Mouse (Mus musculus) spleen, adult 2 months (tissue): ENCODE data around the gene Ces2c. TPM values are rescaled to one million over a fixed set of nuclear protein-coding genes. Genes with fewer than 3 reads are reported as not detected.
"Not testable (repeated sequence)": the region's sequence is repeated elsewhere in the genome, so short reads cannot be mapped to it uniquely, and the experiment has no call there.

Source experiments
- DNase-seq, 2 experiments: peaks; one replicate each; pipeline versions ENCODE4 v3.0.0 to v3.0.0-alpha.2; 2012 to 2021; ENCODE audit warnings: low spot score in 2 of 2, low read depth in 1 of 2
- H3K27ac ChIP-seq: fragments of 200-500 bp; 2 replicates; pipeline ENCODE4 v1.5.1; 2012; ENCODE audit warnings: low read length, inconsistent platforms; ENCODE audit not compliant: insufficient read depth
- H3K27me3 ChIP-seq: fragments of 200-500 bp; 2 replicates; pipeline ENCODE4 v1.6.1; 2012; ENCODE audit warnings: mild to moderate bottlenecking, moderate library complexity, low read length, inconsistent platforms; ENCODE audit not compliant: control insufficient read depth, insufficient read depth
- H3K36me3 ChIP-seq: fragments of 200-500 bp; 2 replicates; pipeline ENCODE4 v1.6.1; 2012; ENCODE audit warnings: mild to moderate bottlenecking, low read length, inconsistent platforms; ENCODE audit not compliant: control insufficient read depth, insufficient read depth
- H3K4me1 ChIP-seq: fragments of 200-500 bp; 2 replicates; pipeline ENCODE4 v1.6.1; 2011; ENCODE audit warnings: inconsistent platforms; ENCODE audit not compliant: control insufficient read depth, insufficient read depth, insufficient read length
- H3K4me3 ChIP-seq: fragments of 200-500 bp; 2 replicates; pipeline ENCODE4 v1.5.1; 2011; ENCODE audit warnings: mild to moderate bottlenecking, inconsistent platforms; ENCODE audit not compliant: insufficient read depth, insufficient read length; ENCODE audit errors: extremely low read depth
- CTCF ChIP-seq: fragments of 200-500 bp; IDR thresholded peaks from 2 replicates; pipeline ENCODE4 v1.5.1; 2011; ENCODE audit warnings: mild to moderate bottlenecking, inconsistent platforms; ENCODE audit not compliant: insufficient read depth, insufficient read length, insufficient replicate concordance; ENCODE audit errors: extremely low read depth
- POLR2A ChIP-seq: fragments of 200-500 bp; IDR thresholded peaks from 2 replicates; pipeline ENCODE4 v1.6.1; 2011; ENCODE audit warnings: low read depth, low read length, inconsistent platforms
- WGBS: fragments of 180-500 bp; shearing (Covaris S2); methylation state at CpG from one replicate; pipeline ENCODE4 v1.1.7; 2018; 5-methylcytosine and 5-hydroxymethylcytosine counted together
- polyA plus RNA-seq: library from polyadenylated mRNA; depleted of rRNA; stranded (reverse); fragments of >200 nt; gene quantifications from 2 replicates; pipeline ENCODE4 v1.2.3, GENCODE M21; 2012; rRNA removed

Gene Ces2c
- polyA plus RNA-seq, 1 experiment = 0.84 TPM

- H3K4me3 ChIP-seq = no peak within 1 kb of the TSS
- 43% methylated on average over 5 of the region's 5 CpGs for WGBS
- no peak within 1 kb of the TSS for H3K27ac ChIP-seq
Measured at GRCm38 (mm10) chr8:104831440-104831839, 15.4 kb upstream of the Ces2c start, which contains the start of gene Ces2b. Ces2b (plus strand) TSS chr8:104831572.

GRCm38 (mm10) chr8:104841360-104842078, 5.3 kb upstream of the Ces2c start:
- Histone ChIP-seq H3K4me3 (no peak overlapping the region), H3K27me3 (no peaks in the 10 kb centered on the region), H3K4me1 (no peaks in the 10 kb centered on the region), H3K27ac (no peak overlapping the region), H3K36me3 (no peaks in the 10 kb centered on the region)
- WGBS = 73% methylated on average over 3 of the region's 3 CpGs
- no peak for TF ChIP-seq POLR2A
- no peak for TF ChIP-seq CTCF
- DNase-seq = no peak

More at GRCm38 (mm10) chr8:104831440-104831839, 15.4 kb upstream of the Ces2c start, which contains the start of gene Ces2b:
- DNase-seq = no peak
- H3K36me3 ChIP-seq = no peaks in the 10 kb centered on the region
- TF ChIP-seq CTCF (no peak), POLR2A (no peak)
- no peaks in the 10 kb centered on the region for H3K27me3 ChIP-seq
- no peaks in the 10 kb centered on the region for H3K4me1 ChIP-seq

DNA sequence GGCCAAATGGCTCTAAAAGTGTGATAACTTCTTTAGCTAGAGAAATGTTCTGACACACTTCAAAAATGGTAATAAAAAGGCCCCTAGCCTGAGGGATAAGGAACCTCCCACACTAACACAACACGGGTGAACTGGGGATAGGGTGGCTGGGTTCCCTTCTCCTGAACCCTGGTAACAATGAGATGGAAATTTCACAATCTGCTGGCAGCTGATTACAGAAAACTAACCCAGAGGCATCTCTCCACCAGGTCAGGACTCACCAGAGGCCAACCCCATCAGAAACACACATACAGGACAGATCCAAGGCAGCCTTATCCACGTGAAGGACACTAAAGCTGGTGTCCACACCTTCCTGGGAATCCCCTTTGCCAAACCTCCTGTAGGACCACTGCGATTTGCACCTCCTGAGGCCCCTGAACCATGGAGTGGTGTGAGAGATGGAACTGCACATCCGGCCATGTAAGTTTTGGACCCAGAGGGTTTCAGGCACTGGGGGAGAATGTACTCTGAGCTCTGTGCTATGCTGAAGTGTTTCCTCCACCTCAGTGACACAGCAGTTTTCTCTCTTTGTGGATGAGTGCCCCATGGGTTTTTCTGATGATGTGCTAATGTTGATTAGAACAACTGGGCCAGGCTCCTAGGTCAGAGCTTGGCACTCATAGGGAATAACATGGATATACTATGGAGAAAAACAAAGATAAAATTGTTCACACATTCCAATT, 1.0 kb downstream of the Ces2c start:
- Histone ChIP-seq H3K4me1 (no peaks in the 10 kb centered on the region), H3K27ac (no peak overlapping the region)
- no peak for DNase-seq

DNA sequence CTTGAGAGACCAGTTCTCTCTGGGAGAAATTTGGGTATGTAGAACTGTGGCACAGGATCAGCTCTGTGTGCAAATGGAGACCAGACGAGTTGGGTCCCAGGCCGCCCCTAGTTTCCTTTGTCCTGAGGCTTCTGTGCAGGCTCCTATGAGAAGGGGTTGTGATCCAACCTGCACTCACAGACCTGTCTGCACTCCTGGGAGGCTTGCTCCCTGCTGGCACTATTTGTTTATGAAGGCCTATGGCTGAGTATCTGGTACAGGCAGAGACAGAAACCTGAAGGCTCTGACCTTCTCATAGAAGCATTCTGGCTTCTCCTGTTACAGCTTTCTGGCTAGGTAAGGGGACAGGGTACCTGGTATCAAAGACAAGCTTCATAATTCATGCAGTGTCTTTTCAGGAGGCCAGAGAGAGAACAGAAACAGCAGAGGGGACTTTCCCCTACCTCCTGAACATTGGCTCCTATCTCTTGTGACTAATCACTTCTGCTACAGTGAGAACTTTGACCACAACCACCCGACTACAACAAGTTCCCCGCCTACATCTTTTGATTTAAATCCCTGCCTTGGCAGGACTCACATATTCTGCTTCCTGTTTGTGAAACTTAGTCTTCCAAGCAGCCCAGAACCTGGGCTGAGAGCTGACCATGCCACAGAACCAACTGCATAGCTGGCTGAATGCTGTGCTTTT, 20.1 kb downstream of the Ces2c start:
- DNase-seq, H3K27ac ChIP-seq, H3K4me1 ChIP-seq, H3K36me3 ChIP-seq, H3K27me3 ChIP-seq, H3K4me3 ChIP-seq: not testable (repeated sequence)
- WGBS = no CpG with 5 or more reads among the region's 4 CpGs

More for the DNA sequence above, 1.0 kb downstream of the Ces2c start:
- Histone ChIP-seq H3K27me3 (no peaks in the 10 kb centered on the region), H3K4me3 (no peak overlapping the region), H3K36me3 (no peaks in the 10 kb centered on the region)
- no peak for TF ChIP-seq CTCF
- TF ChIP-seq POLR2A = no peak
- WGBS = 67% methylated on average over 4 of the region's 4 CpGs

DNA sequence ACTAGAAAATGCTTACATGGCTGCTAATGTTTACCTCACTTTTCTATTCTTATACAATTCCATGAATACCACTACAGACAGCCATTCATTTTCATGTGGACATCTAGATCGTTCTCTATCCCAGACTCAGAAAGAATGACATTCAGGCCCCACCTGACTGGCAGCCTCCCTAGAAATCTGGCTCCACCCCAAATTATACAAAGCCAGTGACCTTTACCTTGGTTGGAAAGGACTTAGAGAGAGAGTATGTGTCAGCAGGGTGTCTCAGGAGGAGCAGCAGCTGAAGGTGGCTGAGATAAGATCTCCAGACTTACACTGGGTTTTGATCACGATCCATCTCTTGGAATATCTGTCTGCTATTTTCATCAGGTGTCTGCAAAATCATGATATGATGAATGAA, 22.0 kb downstream of the Ces2c start:
- not testable (repeated sequence) for H3K36me3 ChIP-seq, H3K4me3 ChIP-seq, H3K27me3 ChIP-seq, H3K4me1 ChIP-seq, DNase-seq, H3K27ac ChIP-seq
- WGBS = no CpG with 5 or more reads among the region's 2 CpGs

DNA sequence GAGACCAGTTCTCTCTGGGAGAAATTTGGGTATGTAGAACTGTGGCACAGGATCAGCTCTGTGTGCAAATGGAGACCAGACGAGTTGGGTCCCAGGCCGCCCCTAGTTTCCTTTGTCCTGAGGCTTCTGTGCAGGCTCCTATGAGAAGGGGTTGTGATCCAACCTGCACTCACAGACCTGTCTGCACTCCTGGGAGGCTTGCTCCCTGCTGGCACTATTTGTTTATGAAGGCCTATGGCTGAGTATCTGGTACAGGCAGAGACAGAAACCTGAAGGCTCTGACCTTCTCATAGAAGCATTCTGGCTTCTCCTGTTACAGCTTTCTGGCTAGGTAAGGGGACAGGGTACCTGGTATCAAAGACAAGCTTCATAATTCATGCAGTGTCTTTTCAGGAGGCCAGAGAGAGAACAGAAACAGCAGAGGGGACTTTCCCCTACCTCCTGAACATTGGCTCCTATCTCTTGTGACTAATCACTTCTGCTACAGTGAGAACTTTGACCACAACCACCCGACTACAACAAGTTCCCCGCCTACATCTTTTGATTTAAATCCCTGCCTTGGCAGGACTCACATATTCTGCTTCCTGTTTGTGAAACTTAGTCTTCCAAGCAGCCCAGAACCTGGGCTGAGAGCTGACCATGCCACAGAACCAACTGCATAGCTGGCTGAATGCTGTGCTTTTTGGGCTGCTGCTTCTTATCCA, 39.5 kb downstream of the Ces2c start:
- not testable (repeated sequence) for H3K4me1 ChIP-seq, H3K4me3 ChIP-seq, H3K27ac ChIP-seq, DNase-seq, H3K36me3 ChIP-seq, H3K27me3 ChIP-seq
- no CpG with 5 or more reads among the region's 4 CpGs for WGBS

DNA sequence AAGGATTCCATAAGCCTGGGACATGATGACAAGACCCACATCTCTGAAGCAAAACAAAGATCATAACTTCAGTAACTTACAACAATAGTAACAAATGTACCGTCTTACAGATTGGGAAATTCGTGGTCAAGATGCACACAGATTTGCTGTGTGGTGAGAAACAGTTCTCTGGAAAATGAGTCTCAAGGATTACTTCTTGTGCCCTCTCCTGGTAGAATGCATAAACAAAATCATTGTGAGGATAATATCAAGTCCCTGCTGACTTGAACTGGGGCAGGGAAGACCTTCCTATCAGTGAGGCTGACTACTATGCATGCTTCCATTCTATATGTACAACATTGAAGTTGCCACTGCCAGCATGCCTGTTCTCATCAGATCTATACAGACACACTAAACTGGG, 54.9 kb downstream of the Ces2c start:
- no peak for TF ChIP-seq CTCF
- no peak for TF ChIP-seq POLR2A
- Histone ChIP-seq H3K4me3 (no peak overlapping the region), H3K4me1 (no peaks in the 10 kb centered on the region), H3K27ac (no peak overlapping the region), H3K27me3 (no peaks in the 10 kb centered on the region), H3K36me3 (no peaks in the 10 kb centered on the region)
- no peak for DNase-seq
- WGBS = 38% methylated on average over 2 of the region's 2 CpGs

Other genes starting within 250 kb of the Ces2c start
- 0.29 TPM in 1 of 2 replicates, not detected in the other for gene Cdh16, start 222.7 kb upstream of the Ces2c start, polyA plus RNA-seq
- gene Rrad, start 215.7 kb upstream of the Ces2c start, polyA plus RNA-seq = 13.1 and 17.2 TPM in 2 replicates
- gene Ciao2b, start 205.1 kb upstream of the Ces2c start, polyA plus RNA-seq = 35.7 and 37.5 TPM in 2 replicates
- not detected in 2 replicates for gene Ces2a, start 113.1 kb upstream of the Ces2c start, polyA plus RNA-seq
- not detected in 2 replicates for gene Ces2b, start 15.5 kb upstream of the Ces2c start, polyA plus RNA-seq
- gene Ces2e, start 79.2 kb downstream of the Ces2c start, polyA plus RNA-seq = 0.18 and 0.36 TPM in 2 replicates
- gene Ces2f, start 100.3 kb downstream of the Ces2c start, polyA plus RNA-seq = not detected in 2 replicates
- gene Ces2g, start 114.7 kb downstream of the Ces2c start, polyA plus RNA-seq = 10.1 and 12.0 TPM in 2 replicates
- gene Ces2h, start 153.8 kb downstream of the Ces2c start, polyA plus RNA-seq = not detected in 2 replicates
- not detected in 2 replicates for gene Ces3a, start 201.5 kb downstream of the Ces2c start, polyA plus RNA-seq
- not detected in 2 replicates for gene Ces3b, start 236.7 kb downstream of the Ces2c start, polyA plus RNA-seq